Mouse (Mus musculus): ENCODE measurements around the gene Plxna3.

The Plxna3 gene

DNA sequence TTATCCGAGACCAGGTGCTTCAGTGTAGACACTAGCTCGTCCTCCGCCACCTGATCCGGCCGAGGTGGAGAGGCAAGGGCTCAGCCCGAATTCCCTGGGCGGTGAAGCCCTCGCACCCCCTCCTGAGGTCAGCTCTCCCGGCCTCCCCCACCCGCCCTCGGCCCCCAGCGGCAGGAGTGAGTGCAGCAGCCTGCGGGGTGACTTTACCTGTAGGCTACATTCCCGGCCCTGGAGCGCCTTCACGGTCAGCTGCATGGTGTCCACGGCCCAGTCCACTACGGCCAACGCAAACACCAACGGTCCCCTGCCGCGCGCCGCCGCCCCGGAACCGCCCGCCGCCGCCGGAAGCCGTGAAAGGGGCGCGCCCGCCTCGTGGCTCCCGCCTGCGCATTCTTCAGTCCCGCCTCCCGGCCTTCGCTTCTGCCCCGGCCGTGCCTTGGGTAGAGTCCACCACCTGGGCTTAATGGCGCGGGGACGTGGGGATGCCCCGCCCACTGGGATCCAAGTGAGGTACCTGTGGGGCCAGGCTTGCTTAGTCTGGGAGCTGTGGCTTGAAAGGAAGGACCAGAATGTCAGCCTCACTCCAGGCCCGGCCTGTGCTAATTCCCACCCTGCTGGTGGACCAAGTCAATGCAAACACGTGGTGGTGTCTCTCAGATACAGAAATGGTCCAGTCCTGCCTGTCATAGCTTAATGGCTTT lies 39.5 kb downstream of the Plxna3 start:
- peak; percentile 79 for DNase-seq

DNA sequence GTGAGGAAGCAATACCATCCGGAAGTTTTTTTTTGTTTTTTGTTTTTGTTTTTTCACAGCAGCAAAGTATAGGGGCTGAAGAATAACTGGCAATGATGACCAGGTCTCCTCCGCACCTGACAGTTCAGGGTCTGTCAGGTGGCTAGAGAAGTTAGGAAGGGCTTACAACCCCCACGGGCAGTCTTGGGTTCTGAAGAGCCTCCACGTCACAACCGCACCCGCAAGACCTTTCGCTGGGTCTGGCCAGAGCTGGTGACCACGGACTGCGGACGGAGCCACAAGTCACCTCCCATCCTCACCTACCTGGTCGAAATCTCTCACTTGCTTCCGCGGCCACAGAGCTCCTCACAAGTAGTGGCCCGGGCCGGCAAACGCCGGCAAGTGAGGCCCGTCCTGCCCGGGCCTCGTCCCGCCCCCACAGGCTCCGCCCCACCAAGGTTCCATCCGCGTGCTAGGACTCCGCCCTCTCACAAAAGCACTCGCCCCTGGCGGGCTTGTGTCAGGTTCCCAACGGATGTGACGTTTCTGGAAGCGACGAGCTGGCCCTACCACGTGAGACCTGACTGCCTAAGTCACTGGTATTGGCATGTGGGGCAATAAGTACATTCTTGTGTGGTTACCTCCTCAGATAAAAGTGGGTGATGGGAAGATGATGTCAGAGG lies 44.2 kb downstream of the Plxna3 start, which contains the start of the genes Ubl4a and Slc10a3:
Ubl4a (minus strand) TSS at position 331 of the 662 bp plus-strand sequence.
Slc10a3 (minus strand) TSS at position 462 of the 662 bp plus-strand sequence.
- peak; percentile 76 to 82 for DNase-seq

DNA sequence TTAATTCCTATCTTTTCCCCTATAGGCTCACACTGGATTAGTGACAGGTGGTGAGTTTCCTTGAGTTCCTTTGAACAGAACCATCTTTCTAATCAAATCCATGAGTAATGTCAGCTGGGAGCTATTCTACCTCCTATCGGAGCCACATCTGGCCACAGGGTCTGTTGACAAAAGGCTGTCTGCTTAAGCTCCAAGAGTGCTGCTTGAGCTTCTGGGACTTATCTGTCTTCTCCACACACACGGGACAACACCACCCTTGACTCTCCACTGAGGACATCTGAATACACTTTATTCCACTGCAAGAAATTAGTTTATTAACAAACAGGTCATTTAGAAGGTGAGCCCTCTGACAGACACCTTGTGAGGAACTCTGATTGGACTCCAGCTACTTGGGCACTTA lies 55.6 kb downstream of the Plxna3 start:
- no peak for DNase-seq

GRCm38 (mm10) chrX:74388153-74388552 lies 59.3 kb downstream of the Plxna3 start:
- DNase-seq: no peak

GRCm38 (mm10) chrX:74392535-74393443 lies 63.9 kb downstream of the Plxna3 start, which contains the start of the genes Fam3a and Ikbkg:
Gene Fam3a (minus strand): TSS chrX:74393272.
Gene Ikbkg (plus strand): TSS chrX:74393290.
- DNase-seq: peak; percentile 82 to 83
